Mouse (Mus musculus) heart, embryonic 12.5 days (tissue): ENCODE measurements around the gene Gse1. TPM values are rescaled to one million over a fixed set of nuclear protein-coding genes. Genes with fewer than 3 reads are reported as not detected.

Experiments
- ATAC-seq: fragments of 200-750 bp; cut with Nextera tagmentation; 2 replicates; pipeline ENCODE4 v1.8.0; 2017; ENCODE audit warnings: moderate TSS enrichment, moderate library complexity; ENCODE audit not compliant: insufficient number of reproducible peaks, low FRiP score
- H3K27ac ChIP-seq: fragments of 300-500 bp; sonication (generic); 2 replicates; pipeline ENCODE4 v1.5.1; 2016; ENCODE audit warnings: mild to moderate bottlenecking, moderate library complexity; ENCODE audit not compliant: poor library complexity, severe bottlenecking
- H3K27me3 ChIP-seq: fragments of 300-500 bp; sonication (generic); replicated peaks from 2 replicates; pipeline ENCODE4 v1.6.1; 2016; ENCODE audit warnings: mild to moderate bottlenecking, moderate library complexity
- H3K36me3 ChIP-seq: fragments of 300-500 bp; sonication (generic); 2 replicates; pipeline ENCODE4 v1.6.1; 2016; ENCODE audit warnings: mild to moderate bottlenecking, moderate library complexity
- H3K4me1 ChIP-seq: fragments of 300-500 bp; sonication (generic); replicated peaks from 2 replicates; pipeline ENCODE4 v1.6.1; 2016; ENCODE audit warnings: mild to moderate bottlenecking
- H3K4me2 ChIP-seq: fragments of 300-500 bp; sonication (generic); 2 replicates; pipeline ENCODE4 v1.6.1; 2016; ENCODE audit warnings: mild to moderate bottlenecking, moderate library complexity
- H3K4me3 ChIP-seq: fragments of 300-500 bp; sonication (generic); 2 replicates; pipeline ENCODE4 v1.5.1; 2016; ENCODE audit warnings: mild to moderate bottlenecking
- H3K9ac ChIP-seq: fragments of 300-500 bp; sonication (generic); 2 replicates; pipeline ENCODE4 v1.6.1; 2016; ENCODE audit warnings: mild to moderate bottlenecking, moderate library complexity
- H3K9me3 ChIP-seq: fragments of 300-500 bp; sonication (generic); replicated peaks from 2 replicates; pipeline ENCODE4 v1.6.1; 2016; ENCODE audit warnings: mild to moderate bottlenecking, moderate library complexity
- WGBS: fragments of 180-500 bp; shearing (Covaris S2); methylation state at CpG from one replicate; pipeline ENCODE4 v1.1.7; 2016; 5-methylcytosine and 5-hydroxymethylcytosine counted together
- polyA plus RNA-seq: library from polyadenylated mRNA; unstranded; fragments of >200 nt; fragmentation: Nextera tagmentation; extraction: Ambion mirVana; gene quantifications from 2 replicates; pipeline ENCODE4 v1.2.1, GENCODE M21; 2016

Gse1 gene
- polyA plus RNA-seq, 1 experiment from 2014 or later: 14.0 TPM

DNA sequence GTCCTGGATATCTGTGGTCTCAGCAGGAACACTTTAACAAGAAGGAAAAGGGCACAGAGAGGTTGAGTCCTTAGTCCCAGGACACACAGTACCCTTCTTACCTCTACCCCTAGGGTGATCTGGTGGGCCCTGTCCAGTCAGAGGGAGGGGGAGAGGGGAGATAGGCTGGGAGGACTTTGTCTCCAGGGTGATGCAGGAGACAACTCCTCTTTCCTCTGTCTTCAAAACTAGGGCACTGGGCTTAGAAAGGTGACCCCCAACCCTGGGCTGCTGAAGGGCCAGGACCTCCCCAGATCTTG is 729 bp upstream of the Gse1 start:
- Histone ChIP-seq H3K27me3 (peaks cover 17% of the 10 kb centered on the region), H3K9ac (peak overlapping the region; percentile 31; the same call in 1 of the 2 replicates), H3K4me2 (peak overlapping the region; percentile 99), H3K4me3 (peak overlapping the region; percentile 73), H3K27ac (no peak overlapping the region), H3K36me3 (no peaks in the 10 kb centered on the region), H3K9me3 (no peaks in the 10 kb centered on the region), H3K4me1 (peaks cover 69% of the 10 kb centered on the region)
- ATAC-seq: no peak

DNA sequence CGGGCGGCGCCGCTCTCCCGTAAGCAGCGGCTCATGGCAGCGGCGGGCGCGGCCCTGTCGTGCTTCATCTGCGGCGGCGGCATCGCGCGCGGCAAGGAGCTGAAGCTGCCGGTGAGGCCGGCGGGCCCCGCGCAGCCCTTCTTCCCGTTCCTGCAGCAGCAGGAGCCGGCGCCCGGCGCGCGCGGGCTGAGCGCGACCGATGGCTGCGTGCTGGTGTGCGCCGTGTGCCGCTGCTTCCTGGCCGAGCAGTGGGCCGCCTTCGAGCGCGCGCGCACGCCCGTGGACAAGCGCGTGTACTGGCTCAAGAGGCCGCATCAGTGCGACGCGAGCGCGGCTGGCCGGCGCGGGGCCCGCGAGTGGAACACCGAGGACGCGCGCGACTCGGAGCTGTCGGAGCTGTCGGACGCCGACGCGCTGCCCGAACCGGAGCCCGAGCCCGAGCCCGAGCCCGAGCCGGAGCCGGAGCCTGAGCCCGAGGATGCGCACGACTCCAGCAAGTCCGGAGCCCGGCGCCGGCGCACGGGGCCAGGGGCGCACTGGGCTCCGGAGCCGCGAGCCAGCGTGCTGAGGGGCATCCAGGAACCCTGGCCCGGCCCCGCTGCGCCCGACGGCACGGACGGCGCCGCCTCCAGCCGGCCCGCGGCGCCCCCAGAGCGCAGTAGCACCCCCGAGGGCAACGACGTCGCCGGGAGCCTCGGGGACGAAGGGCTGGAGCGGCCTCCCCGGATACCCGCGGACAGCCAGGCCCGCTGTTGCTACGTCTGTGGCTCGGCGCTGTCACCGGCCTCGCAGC is 721 bp downstream of the Gse1 start:
- Histone ChIP-seq H3K9ac (peak overlapping the region; percentile 77), H3K4me3 (peak overlapping the region; percentile 73), H3K27me3 (peaks cover 21% of the 10 kb centered on the region), H3K4me2 (peak overlapping the region; percentile 99), H3K9me3 (no peaks in the 10 kb centered on the region), H3K27ac (no peak overlapping the region), H3K36me3 (no peaks in the 10 kb centered on the region), H3K4me1 (peaks cover 83% of the 10 kb centered on the region)
- ATAC-seq: peak; percentile 6; the same call in 1 of the 2 replicates
- under 1% methylated on average over 109 of the region's 125 CpGs for WGBS

DNA sequence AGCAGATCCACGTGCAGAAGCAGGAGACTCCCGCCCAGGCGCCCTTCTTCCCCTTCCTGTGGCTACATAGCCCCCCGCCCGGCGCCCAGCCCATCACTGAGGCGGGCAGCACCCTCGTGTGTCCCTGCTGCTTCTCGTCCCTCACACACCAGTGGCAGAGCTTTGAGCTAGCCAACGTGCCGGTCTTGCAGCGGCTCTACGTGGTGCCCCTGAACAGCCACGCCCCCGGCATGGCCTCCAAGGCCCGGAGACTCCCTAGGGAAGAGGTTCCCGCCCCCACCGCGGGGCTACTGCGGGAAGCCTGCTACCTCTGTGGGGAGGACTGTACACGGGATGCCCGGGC is 1.3 kb downstream of the Gse1 start:
- Histone ChIP-seq H3K36me3 (no peaks in the 10 kb centered on the region), H3K4me1 (peaks cover 86% of the 10 kb centered on the region), H3K9ac (peak overlapping the region; percentile 77; the same call in 1 of the 2 replicates), H3K4me3 (peak overlapping the region; percentile 73), H3K9me3 (no peaks in the 10 kb centered on the region), H3K27ac (no peak overlapping the region), H3K4me2 (peak overlapping the region; percentile 99), H3K27me3 (peaks cover 21% of the 10 kb centered on the region)
- 2% methylated on average over 21 of the region's 22 CpGs for WGBS
- no peak for ATAC-seq

DNA sequence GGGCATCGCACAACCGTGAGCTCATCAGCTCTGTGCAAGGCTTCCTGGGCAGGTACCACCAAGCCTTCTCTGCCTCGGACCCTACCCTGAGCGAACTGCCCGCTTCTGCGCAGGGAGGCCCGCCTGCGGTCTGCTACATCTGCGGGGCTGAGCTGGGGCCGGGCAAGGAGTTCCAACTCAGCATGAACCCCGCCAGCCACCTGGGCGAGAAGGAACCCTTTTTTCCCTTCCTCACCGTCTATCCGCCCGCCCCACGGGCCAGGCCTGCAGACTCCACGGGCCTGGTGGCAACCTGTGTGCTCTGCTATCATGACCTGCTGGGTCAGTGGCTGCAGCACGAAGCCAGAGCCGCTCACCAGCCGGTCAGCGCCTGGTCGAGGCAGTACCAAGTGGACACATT is 1.8 kb downstream of the Gse1 start:
- Histone ChIP-seq H3K4me3 (peak overlapping the region; percentile 73), H3K27ac (no peak overlapping the region), H3K27me3 (peaks cover 21% of the 10 kb centered on the region), H3K36me3 (no peaks in the 10 kb centered on the region), H3K4me1 (peaks cover 86% of the 10 kb centered on the region), H3K9me3 (no peaks in the 10 kb centered on the region), H3K9ac (peak overlapping the region; percentile 77), H3K4me2 (peak overlapping the region; percentile 99)
- 17% methylated on average over 22 of the region's 22 CpGs for WGBS
- no peak for ATAC-seq

DNA sequence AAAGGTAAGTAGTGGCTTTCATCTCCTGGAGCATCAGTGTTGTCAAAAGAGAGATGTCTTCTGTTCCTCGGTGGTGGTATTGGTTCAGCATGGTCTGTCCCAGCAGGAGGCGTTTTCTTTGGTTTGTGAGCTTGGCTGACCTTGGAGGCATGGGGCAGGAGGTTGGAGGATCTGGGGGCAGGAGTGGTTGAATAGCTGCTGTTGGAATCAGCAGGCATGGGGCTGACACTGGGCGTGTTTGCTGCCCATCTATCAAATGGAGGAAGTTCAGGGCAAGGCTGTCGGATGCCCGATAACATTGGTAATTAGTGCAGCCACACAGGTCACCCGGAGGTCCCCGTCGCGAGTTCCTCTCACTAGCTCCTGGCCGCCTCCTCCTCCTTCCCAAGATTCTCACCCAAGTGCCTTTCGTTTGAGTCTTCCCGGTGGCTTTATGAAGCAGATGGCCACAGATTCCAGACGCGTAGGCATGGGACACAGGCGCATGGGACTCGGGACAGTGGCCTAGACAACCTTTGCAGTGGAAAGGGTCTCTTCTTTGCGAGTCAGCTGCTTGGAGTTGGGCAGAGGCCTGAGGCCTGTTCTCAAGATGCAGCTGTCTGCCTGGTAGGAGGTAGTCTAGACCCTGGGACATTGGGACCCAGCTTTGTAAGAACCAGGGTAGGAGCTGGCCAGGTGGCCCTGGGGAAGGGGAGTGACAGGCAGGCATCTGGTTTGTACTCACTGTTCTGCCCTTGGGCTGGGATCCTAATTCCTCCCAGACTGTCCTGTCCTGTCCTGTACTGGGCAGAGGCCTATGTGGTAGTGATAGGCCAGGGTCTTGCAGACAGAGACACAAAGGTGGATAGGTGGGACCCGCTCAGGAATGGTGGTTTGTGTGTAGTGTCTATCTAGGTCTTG is 2.7 kb downstream of the Gse1 start:
- Histone ChIP-seq H3K9me3 (no peaks in the 10 kb centered on the region), H3K27ac (no peak overlapping the region), H3K27me3 (peaks cover 21% of the 10 kb centered on the region), H3K9ac (peak overlapping the region; percentile 77; the same call in 1 of the 2 replicates), H3K4me1 (peaks cover 84% of the 10 kb centered on the region), H3K36me3 (no peaks in the 10 kb centered on the region), H3K4me3 (peak overlapping the region; percentile 73), H3K4me2 (peak overlapping the region; percentile 99)
- no peak for ATAC-seq
- WGBS: 43% methylated on average over 18 of the region's 18 CpGs

DNA sequence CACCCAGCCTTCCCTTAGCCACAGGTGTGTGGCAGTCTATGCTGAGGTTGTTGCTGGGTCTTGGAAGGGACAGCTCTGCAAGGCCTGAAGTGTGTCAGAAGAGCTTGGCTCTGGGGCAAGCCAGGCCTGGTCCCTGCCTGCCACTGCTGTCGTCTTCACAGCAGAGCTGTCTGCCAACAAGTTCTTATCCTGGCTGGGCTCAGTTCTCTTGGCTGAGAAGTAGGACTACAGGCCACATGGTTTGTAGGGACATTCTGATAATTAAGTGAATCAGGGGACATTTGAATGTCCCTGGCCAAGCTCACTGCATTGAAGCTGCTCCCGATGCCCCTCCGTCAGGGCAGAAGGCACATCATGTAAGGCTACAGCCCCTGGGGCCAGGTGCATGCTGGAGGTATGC is 3.6 kb downstream of the Gse1 start:
- Histone ChIP-seq H3K27me3 (peaks cover 21% of the 10 kb centered on the region), H3K9me3 (no peaks in the 10 kb centered on the region), H3K4me2 (peak overlapping the region; percentile 99), H3K9ac (peak overlapping the region; percentile 16; the same call in 1 of the 2 replicates), H3K4me3 (peak overlapping the region; percentile 73), H3K36me3 (no peaks in the 10 kb centered on the region), H3K4me1 (peaks cover 78% of the 10 kb centered on the region), H3K27ac (no peak overlapping the region)
- 67% methylated on average over 3 of the region's 3 CpGs for WGBS
- ATAC-seq: no peak

DNA sequence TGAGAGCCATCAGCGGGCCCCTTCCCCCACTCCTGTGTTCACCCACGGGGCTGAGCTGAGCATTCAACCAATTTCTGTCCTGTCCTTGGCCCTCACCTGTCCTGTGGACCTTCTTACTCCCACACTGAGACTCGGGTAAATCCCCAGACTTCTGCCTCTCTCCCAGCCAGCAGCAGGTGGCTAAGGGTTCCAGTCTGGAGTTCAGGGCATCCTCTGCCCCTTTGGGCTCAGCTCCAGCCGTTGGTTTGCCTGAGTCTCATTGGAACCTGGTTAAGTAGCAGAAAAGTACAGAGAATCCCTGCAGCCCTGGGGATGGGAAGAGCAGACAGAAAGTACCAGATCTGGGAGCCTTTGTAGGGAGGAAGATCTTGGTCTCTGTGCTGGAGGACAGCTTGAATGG is 4.1 kb downstream of the Gse1 start:
- peak overlapping the region; percentile 99 for H3K4me2 ChIP-seq
- H3K27me3 ChIP-seq: peaks cover 21% of the 10 kb centered on the region
- no peak overlapping the region for H3K27ac ChIP-seq
- H3K9ac ChIP-seq: no peak overlapping the region
- WGBS: 47% methylated on average over 4 of the region's 4 CpGs
- H3K4me1 ChIP-seq: peaks cover 72% of the 10 kb centered on the region
- H3K4me3 ChIP-seq: peak overlapping the region; percentile 73
- no peak for ATAC-seq
- H3K36me3 ChIP-seq: no peaks in the 10 kb centered on the region
- no peaks in the 10 kb centered on the region for H3K9me3 ChIP-seq

DNA sequence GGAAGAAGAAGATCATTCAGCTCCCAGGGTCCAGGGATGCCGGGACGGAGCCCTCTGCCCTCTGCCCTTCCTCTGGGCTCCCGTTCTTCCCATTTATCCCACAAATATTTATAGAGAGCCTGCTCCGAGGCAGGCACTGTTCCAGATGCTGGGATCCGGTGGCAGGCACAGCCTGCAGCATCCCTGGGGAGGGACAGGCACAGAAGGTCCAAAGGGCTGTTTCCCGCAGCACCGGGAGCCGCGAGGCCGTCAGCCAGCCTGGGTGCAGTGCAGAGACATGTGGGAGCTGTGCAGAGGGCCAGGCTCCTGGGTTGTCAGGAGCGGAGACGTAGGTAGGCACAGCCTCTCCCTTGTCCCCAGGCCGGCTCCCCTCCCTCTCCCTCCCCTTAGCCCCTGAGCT is 4.7 kb downstream of the Gse1 start:
- Histone ChIP-seq H3K9me3 (no peaks in the 10 kb centered on the region), H3K36me3 (no peaks in the 10 kb centered on the region), H3K4me3 (peak overlapping the region; percentile 2; the same call in 1 of the 2 replicates), H3K4me1 (peaks cover 67% of the 10 kb centered on the region), H3K9ac (no peak overlapping the region), H3K27me3 (peaks cover 21% of the 10 kb centered on the region), H3K4me2 (peak overlapping the region; percentile 99), H3K27ac (no peak overlapping the region)
- no peak for ATAC-seq
- WGBS: 46% methylated on average over 13 of the region's 13 CpGs

DNA sequence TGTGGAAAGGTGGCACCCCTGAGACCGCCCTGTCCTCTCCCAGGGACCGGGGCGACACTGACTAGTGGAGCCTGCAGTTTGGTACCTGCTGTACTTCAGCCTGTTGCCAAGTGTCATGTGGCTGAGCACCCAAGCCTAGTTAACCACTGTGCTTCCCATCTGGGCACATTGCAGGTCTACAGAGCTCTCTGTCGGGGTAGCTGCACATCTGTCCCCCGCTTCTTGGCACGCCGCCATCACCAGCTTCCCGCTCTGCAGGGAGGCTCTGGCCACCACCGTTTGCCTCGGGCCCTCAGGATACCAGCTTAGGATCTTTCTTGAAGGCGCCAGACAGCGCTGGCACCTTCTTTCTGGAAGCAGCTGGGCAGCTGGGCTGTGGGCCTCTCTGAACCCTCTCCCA is 6.2 kb downstream of the Gse1 start:
- no peak overlapping the region for H3K4me2 ChIP-seq
- peaks cover 4% of the 10 kb centered on the region; the same call in 1 of the 2 replicates for H3K36me3 ChIP-seq
- peaks cover 7% of the 10 kb centered on the region; the same call in 1 of the 2 replicates for H3K9me3 ChIP-seq
- 51% methylated on average over 12 of the region's 12 CpGs for WGBS
- H3K27ac ChIP-seq: no peak overlapping the region
- no peak overlapping the region for H3K4me3 ChIP-seq
- peaks cover 17% of the 10 kb centered on the region for H3K27me3 ChIP-seq
- no peak overlapping the region for H3K9ac ChIP-seq
- no peak for ATAC-seq
- peaks cover 60% of the 10 kb centered on the region for H3K4me1 ChIP-seq

DNA sequence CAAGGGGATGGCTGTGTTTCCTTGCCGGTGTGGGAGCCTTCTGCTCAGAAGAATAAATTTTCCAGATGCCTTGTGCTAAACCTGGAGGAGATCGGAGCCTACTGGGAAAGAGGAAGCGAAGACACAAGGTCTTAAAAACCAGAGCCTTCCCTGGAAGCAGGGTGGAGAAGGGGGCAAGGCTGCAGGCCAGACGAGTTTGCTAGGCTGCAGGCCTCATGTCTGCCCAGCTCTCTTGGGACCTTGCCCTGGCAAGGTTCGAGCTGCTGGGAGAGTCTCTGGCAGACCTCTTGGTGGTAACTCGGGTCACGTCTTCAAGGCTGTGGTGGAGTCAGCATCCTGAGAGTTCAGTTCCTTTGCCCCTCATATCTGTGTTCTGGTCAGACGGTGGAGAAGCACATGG is 6.6 kb downstream of the Gse1 start:
- WGBS: 66% methylated on average over 8 of the region's 8 CpGs
- no peak for ATAC-seq
- Histone ChIP-seq H3K9ac (no peak overlapping the region), H3K9me3 (peaks cover 7% of the 10 kb centered on the region; the same call in 1 of the 2 replicates), H3K27me3 (peaks cover 13% of the 10 kb centered on the region), H3K4me1 (peaks cover 56% of the 10 kb centered on the region), H3K4me3 (no peak overlapping the region), H3K4me2 (no peak overlapping the region), H3K27ac (no peak overlapping the region), H3K36me3 (peaks cover 4% of the 10 kb centered on the region; the same call in 1 of the 2 replicates)

DNA sequence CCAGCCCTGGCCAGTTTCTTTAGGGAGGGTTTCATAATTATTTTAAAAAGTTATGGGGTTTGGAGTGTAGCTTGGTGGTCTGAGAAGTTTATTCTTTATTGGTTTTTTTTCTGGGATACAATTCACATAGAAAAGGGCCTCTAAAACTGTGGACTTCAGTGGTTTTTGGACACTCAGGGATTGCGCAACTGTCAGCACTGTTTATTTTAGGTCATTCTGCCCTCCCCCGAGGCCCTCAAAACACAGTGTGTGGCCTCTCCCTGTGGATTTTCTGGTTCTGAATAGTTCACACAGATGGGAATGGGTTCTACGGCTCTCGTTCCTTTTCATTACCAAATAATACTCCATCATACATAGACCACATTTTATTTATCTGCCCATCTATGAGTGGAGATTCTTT is 15.0 kb downstream of the Gse1 start:
- no peak for ATAC-seq
- H3K36me3 ChIP-seq: peaks cover 16% of the 10 kb centered on the region; the same call in 1 of the 2 replicates
- no peaks in the 10 kb centered on the region for H3K4me1 ChIP-seq
- H3K27me3 ChIP-seq: no peaks in the 10 kb centered on the region
- H3K27ac ChIP-seq: no peak overlapping the region
- H3K9me3 ChIP-seq: peaks cover 13% of the 10 kb centered on the region
- H3K4me3 ChIP-seq: no peak overlapping the region
- H3K4me2 ChIP-seq: no peak overlapping the region
- WGBS: 87% methylated on average over 4 of the region's 4 CpGs
- H3K9ac ChIP-seq: no peak overlapping the region
